Mouse (Mus musculus): ENCODE results near the gene Plcd1.

DNA sequence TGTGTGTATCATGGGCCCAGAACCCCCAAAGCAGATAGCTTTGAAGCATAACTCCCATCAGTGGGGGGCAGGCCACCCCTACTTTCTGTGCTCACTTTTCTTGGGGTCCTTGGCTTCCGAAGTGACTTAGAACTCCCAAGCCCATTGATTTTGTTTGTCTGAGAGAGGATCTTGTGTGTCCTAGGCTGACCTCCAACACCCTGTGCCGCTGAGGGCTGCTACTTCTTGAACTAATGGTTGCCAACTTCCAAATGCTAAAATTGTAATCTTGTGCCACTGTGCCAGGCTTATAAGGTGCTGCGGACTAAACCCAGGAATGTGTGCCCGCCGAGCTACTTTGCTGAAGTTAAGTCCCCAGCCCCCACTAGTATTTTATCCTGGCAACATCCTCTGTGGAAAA is 2.8 kb downstream of the Plcd1 start:
- TF ChIP-seq CTCF (IDR thresholded peaks at IDR 0.05; ENCODE audit: low read depth) (no peak), EP300 (optimal IDR thresholded peaks at IDR 0.05) (no peak)

Data from stomach, postnatal 0 days (tissue).